9 mouse cellular contexts compared by ENCODE assay signal in genomic region chr13:108159963-108160362, GRCm38 (mm10). TPM values are rescaled to one million over a fixed set of nuclear protein-coding genes. Genes with fewer than 3 reads are reported as not detected.
DNase-seq lines count a peak whose midpoint lies in the region; ATAC-seq lines count a peak whose summit lies in the region.
"Had no signal": no experiment of that assay in that cellular context is flagged by ENCODE, and none has a peak within 500 bp of the region (broad histone marks: within the 10 kb centered on the region; RNA-seq: fewer than 3 reads in every experiment).

No protein-coding gene starts in this region.

- H3K4me1 ChIP-seq in midbrain, embryonic 10.5 days, result peaks cover 17% of the 10 kb centered on the region
- peaks cover 7% of the 10 kb centered on the region for H3K4me1 ChIP-seq in midbrain, embryonic 11.5 days (ENCODE audit: control insufficient read depth, insufficient read depth, low read length)
- H3K4me1 ChIP-seq in limb, embryonic 12.5 days (replicated peaks), result peaks cover 14% of the 10 kb centered on the region

- peak overlapping the region; percentile 92 for H3K4me3 ChIP-seq in midbrain, embryonic 10.5 days
- H3K4me3 ChIP-seq in midbrain, embryonic 11.5 days (ENCODE audit: low read depth, low read length), result no peak overlapping the region
- H3K4me3 ChIP-seq in limb, embryonic 12.5 days (replicated peaks), result no peak overlapping the region

- no peaks in the 10 kb centered on the region for H3K27me3 ChIP-seq in midbrain, embryonic 10.5 days (ENCODE audit: low read depth, poor library complexity, severe bottlenecking)
- H3K27me3 ChIP-seq in midbrain, embryonic 11.5 days (ENCODE audit: control insufficient read depth, insufficient read depth, low read length), result no peaks in the 10 kb centered on the region
- no peaks in the 10 kb centered on the region for H3K27me3 ChIP-seq in limb, embryonic 12.5 days

- H3K36me3 ChIP-seq in midbrain, embryonic 10.5 days, result peaks cover 20% of the 10 kb centered on the region
- peaks cover 2% of the 10 kb centered on the region; the same call in 1 of the 2 replicates for H3K36me3 ChIP-seq in midbrain, embryonic 11.5 days (ENCODE audit: control insufficient read depth, insufficient read depth, low read length)
- H3K36me3 ChIP-seq in limb, embryonic 12.5 days, result peaks cover 9% of the 10 kb centered on the region; the same call in 1 of the 2 replicates

- no peak for ATAC-seq in CD4-positive, CD25-positive, alpha-beta regulatory T cell, adult 4 months
- no peak for ATAC-seq in midbrain, embryonic 11.5 days (ENCODE audit: low FRiP score)
- ATAC-seq in limb, embryonic 12.5 days (ENCODE audit: insufficient number of reproducible peaks, insufficient read depth, low FRiP score, low TSS enrichment, low read depth), result no peak

- no peak overlapping the region for H3K4me2 ChIP-seq in midbrain, embryonic 11.5 days
- peak overlapping the region; percentile 86; the same call in 1 of the 2 replicates for H3K4me2 ChIP-seq in limb, embryonic 12.5 days

- WGBS in midbrain, embryonic 10.5 days, result 73% methylated on average over 7 of the region's 7 CpGs
- 74% methylated on average over 7 of the region's 7 CpGs for WGBS in midbrain, embryonic 11.5 days
- 72% methylated on average over 7 of the region's 7 CpGs for WGBS in limb, embryonic 12.5 days

- DNase-seq in CD4-positive, CD25-positive, alpha-beta regulatory T cell, adult 2 months (ENCODE audit: low read depth, low spot score), result peak; percentile 50
- DNase-seq in midbrain, embryonic 10.5 days (ENCODE audit: low spot score), result no peak
- no peak for DNase-seq in midbrain, embryonic 11.5 days (ENCODE audit: low spot score, missing footprints)
- peak; percentile 13 for DNase-seq in telencephalon, adult 2 months (ENCODE audit: low read depth, low spot score)
- DNase-seq in urinary bladder, adult 18-20 months (ENCODE audit: low spot score in 2 of 2), result no peak
- no peak for DNase-seq in cerebellum, adult 11-12 months
- DNase-seq: thymus, adult 2 months had no signal

- no peak overlapping the region for H3K9ac ChIP-seq in midbrain, embryonic 11.5 days (ENCODE audit: low read length)
- H3K9ac ChIP-seq in limb, embryonic 12.5 days (replicated peaks), result no peak overlapping the region

- H3K27ac ChIP-seq in midbrain, embryonic 10.5 days (replicated peaks), result no peak overlapping the region
- no peak overlapping the region for H3K27ac ChIP-seq in midbrain, embryonic 11.5 days (ENCODE audit: low read depth, low read length)
- H3K27ac ChIP-seq in limb, embryonic 12.5 days, result no peak overlapping the region

- H3K9me3 ChIP-seq in midbrain, embryonic 10.5 days (replicated peaks), result no peaks in the 10 kb centered on the region
- no peaks in the 10 kb centered on the region for H3K9me3 ChIP-seq in midbrain, embryonic 11.5 days (ENCODE audit: control insufficient read depth, low read length)
- H3K9me3 ChIP-seq in limb, embryonic 12.5 days, result no peaks in the 10 kb centered on the region

RNA-seq across cellular contexts. Expression of gene Ercc8, which starts 1.4 kb away (rescaled TPM):
- polyA plus RNA-seq in CD4-positive, CD25-positive, alpha-beta regulatory T cell, adult 4 months (2017; shearing (Covaris generic)), result 10 to 100 TPM; 11.0 to 13.6 TPM
- 23.0 and 24.2 TPM in 2 replicates for polyA plus RNA-seq in midbrain, embryonic 10.5 days (2016; fragmentation: Nextera tagmentation; extraction: Ambion mirVana)
- polyA plus RNA-seq in midbrain, embryonic 11.5 days (2014; fragmentation: Nextera tagmentation; extraction: Ambion mirVana), result 22.8 and 23.0 TPM in 2 replicates
- 22.5 and 22.8 TPM in 2 replicates for polyA plus RNA-seq in limb, embryonic 12.5 days (2016; fragmentation: Nextera tagmentation; extraction: Ambion mirVana)

RNA-seq across cellular contexts. Expression of gene Ndufaf2, which starts 1.5 kb away (rescaled TPM):
- polyA plus RNA-seq in CD4-positive, CD25-positive, alpha-beta regulatory T cell, adult 4 months (2017; shearing (Covaris generic)), result 10 to 100 TPM; 39.7 to 40.4 TPM
- 83.3 and 88.9 TPM in 2 replicates for polyA plus RNA-seq in midbrain, embryonic 10.5 days (2016; fragmentation: Nextera tagmentation; extraction: Ambion mirVana)
- 82.4 and 87.1 TPM in 2 replicates for polyA plus RNA-seq in midbrain, embryonic 11.5 days (2014; fragmentation: Nextera tagmentation; extraction: Ambion mirVana)
- polyA plus RNA-seq in limb, embryonic 12.5 days (2016; fragmentation: Nextera tagmentation; extraction: Ambion mirVana), result 94.2 and 98.5 TPM in 2 replicates

RNA-seq across cellular contexts. Expression of gene Elovl7, which starts 54.2 kb away (rescaled TPM):
- under 1 TPM; 0.15 to 0.22 TPM for polyA plus RNA-seq in CD4-positive, CD25-positive, alpha-beta regulatory T cell, adult 4 months (2017; shearing (Covaris generic))
- polyA plus RNA-seq in midbrain, embryonic 10.5 days (2016; fragmentation: Nextera tagmentation; extraction: Ambion mirVana), result 0.52 and 1.0 TPM in 2 replicates
- 0.46 and 0.88 TPM in 2 replicates for polyA plus RNA-seq in midbrain, embryonic 11.5 days (2014; fragmentation: Nextera tagmentation; extraction: Ambion mirVana)
- 0.98 and 1.3 TPM in 2 replicates for polyA plus RNA-seq in limb, embryonic 12.5 days (2016; fragmentation: Nextera tagmentation; extraction: Ambion mirVana)

Comparison
In these comparisons a context has a peak if more than half of its experiments do, and no peak if none do; other contexts are left out.
1. DNase-seq: peak in CD4-positive, CD25-positive, alpha-beta regulatory T cell, adult 2 months (single experiment) and telencephalon, adult 2 months (single experiment); none in midbrain, embryonic 10.5 days (single experiment), midbrain, embryonic 11.5 days (single experiment), urinary bladder, adult 18-20 months (0 of 2) and cerebellum, adult 11-12 months (single experiment).